Mouse (Mus musculus): ENCODE measurements around the gene Capn13. TPM values are rescaled to one million over a fixed set of nuclear protein-coding genes. Genes with fewer than 3 reads are reported as not detected.

Capn13 gene
- total and polyA plus RNA-seq, 3 experiments: not detected

DNA sequence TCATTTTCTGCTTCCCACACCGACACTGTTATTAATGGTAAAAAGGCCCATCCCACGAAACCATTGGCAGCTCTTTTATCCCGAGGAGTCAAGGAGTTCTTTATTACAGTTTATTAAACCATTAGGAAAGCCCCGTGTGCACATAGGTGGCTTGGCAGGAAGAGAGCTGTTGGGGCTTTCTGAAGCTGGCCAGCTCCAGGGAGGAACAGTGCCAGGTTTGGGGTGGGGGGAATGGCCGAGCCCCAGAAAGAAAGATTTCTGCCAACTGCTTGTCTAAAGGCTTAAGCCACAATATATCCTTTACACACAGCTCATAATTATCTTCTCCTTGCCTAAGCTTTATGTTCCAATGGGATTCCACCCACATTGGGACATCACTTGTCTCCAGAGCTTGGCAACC is 71.6 kb downstream of the Capn13 start:
- Histone ChIP-seq H3K79me2 (ENCODE audit: control insufficient read depth, insufficient read depth, low read length, poor library complexity) (no peaks in the 10 kb centered on the region), H3K36me3 (ENCODE audit: control insufficient read depth in 1 of 2, insufficient read depth in 2 of 2, low read length in 2 of 2) (no peaks in the 10 kb centered on the region), H3K4me1 (ENCODE audit: control insufficient read depth in 1 of 2, insufficient read depth in 2 of 2, low read length in 2 of 2) (no peaks in the 10 kb centered on the region), H3K9me3 (replicated peaks; ENCODE audit: insufficient read depth, low read length) (no peaks in the 10 kb centered on the region), H3K9ac (ENCODE audit: control insufficient read depth, low read depth, low read length, poor library complexity, severe bottlenecking) (no peak overlapping the region), H3K27ac (ENCODE audit: control insufficient read depth, low read depth, low read length) (no peak overlapping the region), H3K4me3 (ENCODE audit: control insufficient read depth in 1 of 2, insufficient read depth in 1 of 2, low read depth in 2 of 2, low read length in 2 of 2) (no peak overlapping the region), H3K27me3 (ENCODE audit: control insufficient read depth in 1 of 2, insufficient read depth in 2 of 2, low read length in 2 of 2) (no peaks in the 10 kb centered on the region)
- TF ChIP-seq USF1 (IDR thresholded peaks at IDR 0.05; ENCODE audit: low read depth, low read length) (no peak), HCFC1 (IDR thresholded peaks at IDR 0.05; ENCODE audit: low read depth, low read length) (no peak), TBP (IDR thresholded peaks at IDR 0.05; ENCODE audit: low read depth, low read length) (no peak)
- DNase-seq (ENCODE audit: low read depth, low spot score): no peak

DNA sequence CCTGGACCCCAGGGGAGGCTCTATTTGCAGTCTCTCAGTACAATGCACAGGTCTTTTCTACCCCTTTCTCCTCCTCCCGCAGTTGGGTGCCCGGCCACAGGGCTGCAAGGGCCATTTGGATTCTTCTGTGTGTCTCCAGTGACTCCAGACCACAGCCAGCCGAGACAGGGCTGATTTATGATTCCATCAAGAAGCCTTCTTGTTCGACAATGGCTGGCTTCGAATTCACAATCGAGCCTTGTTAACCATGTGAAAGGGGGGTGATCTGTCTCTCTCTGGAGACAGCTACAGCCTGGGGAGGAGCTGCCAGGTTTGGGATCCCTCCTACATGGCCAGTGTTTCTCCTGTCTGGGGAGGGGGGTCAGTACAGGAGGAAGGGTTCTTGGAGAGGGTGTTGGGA is 75.4 kb downstream of the Capn13 start:
- H3K4me1 ChIP-seq (ENCODE audit: control insufficient read depth in 1 of 2, insufficient read depth in 2 of 2, low read length in 2 of 2): no peaks in the 10 kb centered on the region
- no peak overlapping the region for H3K9ac ChIP-seq (ENCODE audit: control insufficient read depth, low read depth, low read length, poor library complexity, severe bottlenecking)
- H3K79me2 ChIP-seq (ENCODE audit: control insufficient read depth, insufficient read depth, low read length, poor library complexity): no peaks in the 10 kb centered on the region
- H3K27me3 ChIP-seq (ENCODE audit: control insufficient read depth in 1 of 2, insufficient read depth in 2 of 2, low read length in 2 of 2): no peaks in the 10 kb centered on the region
- no peaks in the 10 kb centered on the region for H3K36me3 ChIP-seq (ENCODE audit: control insufficient read depth in 1 of 2, insufficient read depth in 2 of 2, low read length in 2 of 2)
- no peak for DNase-seq (ENCODE audit: low read depth, low spot score)
- TF ChIP-seq SIN3A (IDR thresholded peaks at IDR 0.05; ENCODE audit: low read length): no peak
- no peak for TF ChIP-seq MAFK (IDR thresholded peaks at IDR 0.05; ENCODE audit: borderline replicate concordance, low read depth, low read length)
- TF ChIP-seq RCOR1 (IDR thresholded peaks at IDR 0.05; ENCODE audit: low read depth, low read length): no peak
- TF ChIP-seq POLR2AphosphoS5 (IDR thresholded peaks at IDR 0.05; ENCODE audit: borderline replicate concordance, low read depth, low read length): no peak
- no peak for TF ChIP-seq TCF12 (IDR thresholded peaks at IDR 0.05; ENCODE audit: low read depth, low read length)
- TF ChIP-seq USF1 (IDR thresholded peaks at IDR 0.05; ENCODE audit: low read depth, low read length): no peak
- no peak for TF ChIP-seq JUND (IDR thresholded peaks at IDR 0.05; ENCODE audit: low read depth, low read length)
- no peak for TF ChIP-seq BHLHE40 (IDR thresholded peaks at IDR 0.05; ENCODE audit: borderline replicate concordance, low read depth, low read length)
- TF ChIP-seq USF2 (IDR thresholded peaks at IDR 0.05; ENCODE audit: borderline replicate concordance in 1 of 2, insufficient read depth in 1 of 2, low read depth in 1 of 2, low read length in 2 of 2): no peak
- TF ChIP-seq CHD1 (IDR thresholded peaks at IDR 0.05; ENCODE audit: low read depth, low read length): no peak
- TF ChIP-seq MAX (IDR thresholded peaks at IDR 0.05; ENCODE audit: low read length): no peak
- TF ChIP-seq ELF1 (IDR thresholded peaks at IDR 0.05; ENCODE audit: low read depth, low read length): no peak
- no peak for TF ChIP-seq TBP (IDR thresholded peaks at IDR 0.05; ENCODE audit: low read depth, low read length)
- TF ChIP-seq CHD2 (IDR thresholded peaks at IDR 0.05; ENCODE audit: low read length): no peak
- TF ChIP-seq UBTF (IDR thresholded peaks at IDR 0.05; ENCODE audit: borderline replicate concordance, insufficient read depth, low read depth, low read length): no peak
- TF ChIP-seq MAZ (IDR thresholded peaks at IDR 0.05; ENCODE audit: low read depth, low read length): no peak
- no peak overlapping the region for H3K4me3 ChIP-seq (ENCODE audit: control insufficient read depth in 1 of 2, insufficient read depth in 1 of 2, low read depth in 2 of 2, low read length in 2 of 2)
- no peaks in the 10 kb centered on the region for H3K9me3 ChIP-seq (replicated peaks; ENCODE audit: insufficient read depth, low read length)
- H3K27ac ChIP-seq (ENCODE audit: control insufficient read depth, low read depth, low read length): no peak overlapping the region

Measured in MEL (cell line).